Mouse (Mus musculus) MEL (cell line): Measurements from ENCODE around the gene Ganab. TPM values are rescaled to one million over a fixed set of nuclear protein-coding genes. Genes with fewer than 3 reads are reported as not detected.
A peak's percentile ranks its signal among the peaks of the same experiment; 100 is the strongest.

Experiments used
- DNase-seq: peaks from one replicate; pipeline ENCODE4 v3.0.0; 2011; ENCODE audit warnings: low read depth, low spot score
- H3K27ac ChIP-seq: 2 replicates; pipeline ENCODE4 v1.5.1; 2012; ENCODE audit warnings: low read depth, mild to moderate bottlenecking, control low read depth, low read length, moderate library complexity; ENCODE audit not compliant: control insufficient read depth
- H3K27me3 ChIP-seq, 2 experiments: fragments of 150-350 bp in 1 of 2; sonication (generic) in 1 of 2; 2 replicates each; pipeline ENCODE4 v1.6.1; 2012; ENCODE audit warnings: low read length in 2 of 2, mild to moderate bottlenecking in 2 of 2, improper control_type of control experiment in 1 of 2, moderate library complexity in 1 of 2; ENCODE audit not compliant: insufficient read depth in 2 of 2, control insufficient read depth in 1 of 2
- H3K36me3 ChIP-seq, 2 experiments: 2 replicates each; pipeline ENCODE4 v1.6.1; 2012 to 2014; ENCODE audit warnings: low read length in 2 of 2, improper control_type of control experiment in 1 of 2, inconsistent platforms in 1 of 2, mild to moderate bottlenecking in 1 of 2; ENCODE audit not compliant: insufficient read depth in 2 of 2, control insufficient read depth in 1 of 2
- H3K4me1 ChIP-seq, 2 experiments: fragments of 150-350 bp in 1 of 2; sonication (generic) in 1 of 2; 2 replicates each; pipeline ENCODE4 v1.6.1; 2012; ENCODE audit warnings: low read length in 2 of 2, improper control_type of control experiment in 1 of 2, mild to moderate bottlenecking in 1 of 2; ENCODE audit not compliant: insufficient read depth in 2 of 2, control insufficient read depth in 1 of 2
- H3K4me3 ChIP-seq, 2 experiments: fragments of 150-350 bp in 1 of 2; sonication (generic) in 1 of 2; 2 replicates each; pipeline ENCODE4 v1.5.1; 2012; ENCODE audit warnings: low read depth in 2 of 2, low read length in 2 of 2, mild to moderate bottlenecking in 2 of 2, moderate library complexity in 2 of 2, control low read depth in 1 of 2, improper control_type of control experiment in 1 of 2; ENCODE audit not compliant: control insufficient read depth in 1 of 2, insufficient read depth in 1 of 2
- H3K79me2 ChIP-seq: 2 replicates; pipeline ENCODE4 v1.6.1; 2012; ENCODE audit warnings: mild to moderate bottlenecking, low read length, moderate library complexity; ENCODE audit not compliant: control insufficient read depth, poor library complexity, insufficient read depth
- H3K9ac ChIP-seq: 2 replicates; pipeline ENCODE4 v1.6.1; 2012; ENCODE audit warnings: low read depth, mild to moderate bottlenecking, control low read depth, low read length, moderate library complexity; ENCODE audit not compliant: control insufficient read depth, poor library complexity, severe bottlenecking
- H3K9me3 ChIP-seq: fragments of 150-350 bp; sonication (generic); replicated peaks from 2 replicates; pipeline ENCODE4 v1.6.1; 2012; ENCODE audit warnings: mild to moderate bottlenecking, low read length, improper control_type of control experiment, moderate library complexity; ENCODE audit not compliant: insufficient read depth
- BHLHE40 ChIP-seq: IDR thresholded peaks from 2 replicates; pipeline ENCODE4 v1.6.1; 2012; ENCODE audit warnings: low read depth, mild to moderate bottlenecking, inconsistent platforms, low read length, improper control_type of control experiment, borderline replicate concordance
- CHD1 ChIP-seq: IDR thresholded peaks from 2 replicates; pipeline ENCODE4 v1.6.1; 2012; ENCODE audit warnings: low read depth, mild to moderate bottlenecking, inconsistent platforms, low read length, improper control_type of control experiment
- CHD2 ChIP-seq: IDR thresholded peaks from 2 replicates; pipeline ENCODE4 v1.6.1; 2011; ENCODE audit warnings: low read length, improper control_type of control experiment
- CTCF ChIP-seq, 3 experiments: IDR thresholded peaks in 2 of 3; conservative IDR thresholded peaks in 1 of 3; 2 replicates each; pipeline ENCODE4 v1.5.1; 2011 to 2012; ENCODE audit warnings: low read length in 3 of 3, low read depth in 2 of 3, mild to moderate bottlenecking in 2 of 3, improper control_type of control experiment in 1 of 3, inconsistent platforms in 1 of 3, mixed read lengths in 1 of 3, moderate library complexity in 1 of 3; ENCODE audit not compliant: control insufficient read depth in 1 of 3, insufficient read depth in 1 of 3, poor library complexity in 1 of 3, severe bottlenecking in 1 of 3
- E2F4 ChIP-seq: IDR thresholded peaks from 2 replicates; pipeline ENCODE4 v1.6.1; 2011; ENCODE audit warnings: low read depth, low read length, improper control_type of control experiment, borderline replicate concordance
- ELF1 ChIP-seq: IDR thresholded peaks from 2 replicates; pipeline ENCODE4 v1.6.1; 2014; ENCODE audit warnings: low read depth, mild to moderate bottlenecking, inconsistent platforms, low read length, improper control_type of control experiment, moderate library complexity
- EP300 ChIP-seq, 2 experiments: IDR thresholded peaks; 2 replicates each; pipeline ENCODE4 v1.6.1; 2011; ENCODE audit warnings: improper control_type of control experiment in 2 of 2, low read length in 2 of 2, low read depth in 1 of 2, mild to moderate bottlenecking in 1 of 2
- GATA1 ChIP-seq: IDR thresholded peaks from 2 replicates; pipeline ENCODE4 v1.6.1; 2011; ENCODE audit warnings: low read depth, low read length, improper control_type of control experiment
- JUND ChIP-seq: IDR thresholded peaks from 2 replicates; pipeline ENCODE4 v1.6.1; 2011; ENCODE audit warnings: low read depth, mild to moderate bottlenecking, improper control_type of control experiment, low read length
- MAX ChIP-seq: IDR thresholded peaks from 2 replicates; pipeline ENCODE4 v1.6.1; 2011; ENCODE audit warnings: low read length, improper control_type of control experiment
- MEF2A ChIP-seq: IDR thresholded peaks from 2 replicates; pipeline ENCODE4 v1.6.1; 2014; ENCODE audit warnings: low read depth, mild to moderate bottlenecking, inconsistent platforms, low read length, improper control_type of control experiment; ENCODE audit not compliant: poor library complexity, insufficient replicate concordance, severe bottlenecking; ENCODE audit errors: extremely low read depth
- MXI1 ChIP-seq: IDR thresholded peaks from 2 replicates; pipeline ENCODE4 v1.6.1; 2011; ENCODE audit warnings: mild to moderate bottlenecking, low read depth, low read length, improper control_type of control experiment
- MYB ChIP-seq: IDR thresholded peaks from 2 replicates; pipeline ENCODE4 v1.6.1; 2011; ENCODE audit warnings: mild to moderate bottlenecking, low read depth, low read length, improper control_type of control experiment
- MYC ChIP-seq: IDR thresholded peaks from 2 replicates; pipeline ENCODE4 v1.6.1; 2011; ENCODE audit warnings: low read depth, mild to moderate bottlenecking, low read length, improper control_type of control experiment, moderate library complexity
- NRF1 ChIP-seq: IDR thresholded peaks from 2 replicates; pipeline ENCODE4 v1.6.1; 2014; ENCODE audit warnings: low read depth, mild to moderate bottlenecking, inconsistent platforms, low read length, improper control_type of control experiment, moderate library complexity; ENCODE audit not compliant: poor library complexity, insufficient read depth, severe bottlenecking
- POLR2AphosphoS2 ChIP-seq: IDR thresholded peaks from 2 replicates; pipeline ENCODE4 v1.6.1; 2011; ENCODE audit warnings: low read length, improper control_type of control experiment
- POLR2AphosphoS5 ChIP-seq: IDR thresholded peaks from 2 replicates; pipeline ENCODE4 v1.6.1; 2012; ENCODE audit warnings: low read depth, borderline replicate concordance, mild to moderate bottlenecking, inconsistent platforms, low read length, moderate library complexity, mixed read lengths
- RAD21 ChIP-seq: IDR thresholded peaks from 2 replicates; pipeline ENCODE4 v1.6.1; 2011; ENCODE audit warnings: mild to moderate bottlenecking, low read depth, low read length, improper control_type of control experiment
- RCOR1 ChIP-seq: IDR thresholded peaks from 2 replicates; pipeline ENCODE4 v1.6.1; 2012; ENCODE audit warnings: low read depth, mild to moderate bottlenecking, inconsistent platforms, low read length, improper control_type of control experiment
- UBTF ChIP-seq: IDR thresholded peaks from 2 replicates; pipeline ENCODE4 v1.6.1; 2012; ENCODE audit warnings: low read depth, mild to moderate bottlenecking, inconsistent platforms, low read length, improper control_type of control experiment, moderate library complexity, borderline replicate concordance; ENCODE audit not compliant: insufficient read depth
- USF1 ChIP-seq: IDR thresholded peaks from 2 replicates; pipeline ENCODE4 v1.6.1; 2014; ENCODE audit warnings: low read depth, mild to moderate bottlenecking, inconsistent platforms, low read length, improper control_type of control experiment, moderate library complexity
- USF2 ChIP-seq, 2 experiments: IDR thresholded peaks; 2 replicates each; pipeline ENCODE4 v1.6.1; 2011 to 2012; ENCODE audit warnings: improper control_type of control experiment in 2 of 2, low read length in 2 of 2, borderline replicate concordance in 1 of 2, inconsistent platforms in 1 of 2, low read depth in 1 of 2, mild to moderate bottlenecking in 1 of 2; ENCODE audit not compliant: insufficient read depth in 1 of 2
- polyA plus RNA-seq, 2 experiments: library from polyadenylated mRNA; stranded (reverse) in 1 of 2; unstranded in 1 of 2; fragments of >175 nt in 1 of 2; fragments of >200 nt in 1 of 2; gene quantifications; 2 replicates each; pipeline versions ENCODE4 v1.2.1 to v1.2.4; 2012; ENCODE audit warnings: low replicate concordance in 2 of 2, low read depth in 1 of 2; ENCODE audit not compliant: insufficient read length in 2 of 2, insufficient read depth in 1 of 2, missing spikeins in 1 of 2
- total RNA-seq: library from RNA; depleted of rRNA; stranded (reverse); fragments of 300-350 nt; gene quantifications from 2 replicates; pipeline ENCODE4 v1.2.3, GENCODE M21; 2012

Ganab gene
- total and polyA plus RNA-seq, 3 experiments, result 122 to 123 TPM; not detected in 1

- TF ChIP-seq USF1, result no peak
- TF ChIP-seq UBTF, result no peak
- TF ChIP-seq MYB, result no peak
- TF ChIP-seq GATA1, result peak; percentile 70
Observed at GRCm38 (mm10) chr19:8950190-8950589, 52.3 kb downstream of the Ganab start (continued).

GRCm38 (mm10) chr19:8952241-8952640 lies 54.4 kb downstream of the Ganab start:
- Histone ChIP-seq H3K27me3 (no peaks in the 10 kb centered on the region), H3K9ac (peak overlapping the region; percentile 7; the same call in 1 of the 2 replicates), H3K9me3 (no peaks in the 10 kb centered on the region), H3K4me3 (no peak overlapping the region), H3K4me1 (peaks cover 9 to 30% of the 10 kb centered on the region in 2 experiments), H3K27ac (peak overlapping the region; percentile 5; the same call in 1 of the 2 replicates), H3K36me3 (peaks cover 23 to 59% of the 10 kb centered on the region in 2 experiments), H3K79me2 (peaks cover 30% of the 10 kb centered on the region)
- no peak for TF ChIP-seq MYB
- TF ChIP-seq CHD1, result no peak
- TF ChIP-seq E2F4, result no peak
- no peak for TF ChIP-seq CHD2
- no peak for TF ChIP-seq UBTF
- no peak for TF ChIP-seq MYC
- no peak for TF ChIP-seq NRF1
- no peak for TF ChIP-seq MEF2A
- no peak for TF ChIP-seq POLR2AphosphoS5
- no peak for TF ChIP-seq RAD21
- no peak for TF ChIP-seq MAX
- TF ChIP-seq USF2 (IDR thresholded peaks at IDR 0.05; ENCODE audit: borderline replicate concordance in 1 of 2, insufficient read depth in 1 of 2, low read depth in 1 of 2, low read length in 2 of 2), result no peak
- TF ChIP-seq RCOR1, result no peak
- no peak for TF ChIP-seq BHLHE40
- no peak for TF ChIP-seq JUND
- no peak for TF ChIP-seq MXI1
- TF ChIP-seq ELF1, result no peak
- no peak for TF ChIP-seq EP300 (IDR thresholded peaks at IDR 0.05; ENCODE audit: low read depth in 1 of 2, low read length in 2 of 2)
- no peak; the same call in 1 of the 2 replicates for TF ChIP-seq POLR2AphosphoS2
- no peak for TF ChIP-seq CTCF (IDR thresholded peaks at IDR 0.05 in 2 of 3, conservative IDR thresholded peaks at IDR 0.05 in 1 of 3; ENCODE audit: control insufficient read depth in 1 of 3, insufficient read depth in 1 of 3, low read depth in 2 of 3, low read length in 3 of 3, poor library complexity in 1 of 3, severe bottlenecking in 1 of 3)
- DNase-seq, result no peak
